Mouse (Mus musculus) ES-E14 (cell line): Measurements from ENCODE around the gene Tmem131.

Experiments
- CHD2 ChIP-seq: IDR thresholded peaks from 2 replicates; pipeline ENCODE4 v1.6.1; 2014; ENCODE audit warnings: mild to moderate bottlenecking, low read depth, low read length, inconsistent platforms
- ZNF384 ChIP-seq: IDR thresholded peaks from 2 replicates; pipeline ENCODE4 v1.6.1; 2012; ENCODE audit warnings: low read depth, low read length, inconsistent platforms

- TF ChIP-seq ZNF384 (no peak), CHD2 (peak; percentile 81)
These were observed 42.4 kb upstream of the Tmem131 start for GRCm38 (mm10) chr1:36985896-36986295.
